Mouse (Mus musculus): Measurements from ENCODE around the gene Slc35g1.
"Not testable (repeated sequence)": the region's sequence is repeated elsewhere in the genome, so short reads cannot be mapped to it uniquely, and the experiment has no call there.

The Slc35g1 gene

DNA sequence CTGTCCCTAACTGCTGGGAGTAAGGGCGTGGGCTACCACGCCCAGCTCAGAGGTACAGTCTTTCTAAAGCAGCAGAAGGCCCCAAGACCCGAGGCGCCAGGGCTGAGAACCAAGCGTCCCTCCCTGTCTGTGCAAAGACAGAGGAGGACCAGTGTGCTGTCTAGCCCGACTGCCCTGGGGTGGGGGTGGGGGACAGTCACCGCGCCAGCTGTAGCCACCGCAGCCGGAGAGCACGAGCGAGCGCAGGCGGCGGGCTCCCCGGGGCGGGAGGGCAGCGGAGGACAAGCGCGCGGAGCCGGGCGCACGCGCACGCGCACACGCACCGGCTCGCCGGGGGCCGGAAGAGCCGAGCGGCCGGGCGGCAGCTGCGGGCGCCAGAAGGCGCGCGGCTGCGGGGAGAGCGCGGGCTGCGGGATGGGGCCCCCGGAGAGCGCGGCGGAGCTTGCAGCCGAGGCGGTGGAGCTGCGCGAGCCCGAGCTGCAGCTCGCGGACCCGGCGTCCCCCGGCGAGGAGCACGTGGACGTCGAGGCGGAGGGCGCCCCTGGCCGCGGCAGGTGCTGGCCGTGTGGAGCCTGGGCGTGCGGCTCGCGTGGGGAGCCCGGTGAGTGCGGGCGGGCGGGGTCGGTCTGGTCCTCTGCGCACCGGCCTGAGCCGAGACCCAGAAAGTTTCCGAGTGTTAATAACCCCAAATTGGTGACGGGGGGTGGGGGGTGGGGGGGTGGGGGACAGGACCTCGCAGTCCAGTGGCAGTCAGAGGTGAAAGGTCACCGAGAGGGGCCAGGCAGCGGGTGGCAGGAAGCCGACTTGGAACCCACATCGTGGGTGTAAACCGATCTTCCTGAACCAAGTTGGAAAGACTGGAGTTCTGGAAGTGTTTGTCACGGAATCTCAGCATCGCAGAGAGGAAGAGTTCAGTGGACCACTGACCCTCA is at the start of gene Slc35g1:
TSS of gene Slc35g1 (plus strand) at position 280 of the 932 bp plus-strand sequence.
- peak; percentile 94 for ATAC-seq (ENCODE audit: low TSS enrichment)

DNA sequence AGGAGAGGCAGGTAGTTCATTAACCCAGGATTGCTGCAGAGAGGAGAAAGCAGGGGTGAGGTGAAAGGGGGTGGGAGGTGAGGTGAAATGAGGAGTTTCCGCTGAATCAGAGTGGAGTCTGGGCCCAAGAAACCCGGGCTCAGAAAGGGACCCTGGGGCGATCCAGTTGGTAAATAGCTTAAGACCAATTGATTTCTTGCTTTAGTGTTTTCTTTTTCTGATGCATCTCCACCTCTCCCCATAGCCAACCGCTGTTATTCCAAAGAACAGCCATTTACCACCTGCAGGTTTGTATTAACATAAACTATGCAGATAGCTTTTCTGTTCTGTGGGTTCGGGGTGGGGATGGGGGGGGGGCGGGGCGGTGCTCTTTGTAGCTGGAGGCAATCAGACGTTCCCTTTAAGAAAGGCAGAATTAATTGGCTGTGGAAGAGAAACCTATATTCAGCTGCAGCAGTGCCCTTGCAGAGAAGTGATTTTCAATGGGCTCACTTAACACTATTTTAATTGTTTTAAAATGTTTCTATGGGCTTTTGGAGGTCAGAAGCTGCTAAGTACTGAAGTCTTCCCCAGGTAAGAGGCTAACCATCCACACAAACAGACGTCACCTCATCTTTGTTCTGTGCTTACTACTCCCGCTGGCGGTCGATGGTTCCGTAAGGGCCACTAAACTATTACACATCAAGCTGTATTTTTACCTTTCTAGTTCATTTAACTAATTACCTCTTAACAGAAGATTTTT is 47.3 kb upstream of the Slc35g1 start:
- no peak for ATAC-seq (ENCODE audit: low TSS enrichment)

DNA sequence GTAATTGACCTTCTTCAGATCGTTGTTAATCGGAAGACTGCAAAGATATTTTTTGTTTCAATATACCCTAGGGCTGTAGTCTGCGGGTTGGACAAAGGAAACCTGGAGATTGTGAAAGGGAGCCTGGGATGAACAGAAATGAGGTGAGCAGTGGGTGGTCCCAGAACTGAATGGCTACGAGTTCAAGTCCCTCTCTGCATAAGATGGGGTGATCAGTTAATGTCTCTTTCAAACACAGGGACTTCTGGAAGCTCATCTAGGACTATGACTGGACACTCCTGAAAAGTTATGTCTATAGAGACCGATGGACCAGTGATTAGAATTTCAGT is 46.8 kb upstream of the Slc35g1 start:
- no peak for ATAC-seq (ENCODE audit: low TSS enrichment)

DNA sequence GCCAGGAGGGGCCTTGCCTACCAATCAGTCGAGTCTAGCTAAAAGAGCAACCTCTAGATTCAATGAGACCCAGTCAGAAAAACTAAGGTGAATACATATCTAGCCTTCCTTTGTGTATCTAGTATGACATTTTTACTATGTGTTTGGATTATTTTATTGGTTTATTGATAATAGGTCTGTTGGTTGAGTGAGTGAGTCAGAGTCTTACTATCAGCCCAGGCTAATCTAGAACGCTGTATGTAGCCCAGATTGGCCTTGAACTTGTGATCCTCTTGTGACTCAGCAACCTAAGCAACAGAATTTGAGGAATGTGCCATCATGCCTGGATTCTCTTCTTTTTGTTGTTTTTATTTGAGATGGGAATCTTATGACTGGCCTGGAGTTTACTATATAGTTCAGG is 44.6 kb upstream of the Slc35g1 start:
- no peak for ATAC-seq (ENCODE audit: low TSS enrichment)

DNA sequence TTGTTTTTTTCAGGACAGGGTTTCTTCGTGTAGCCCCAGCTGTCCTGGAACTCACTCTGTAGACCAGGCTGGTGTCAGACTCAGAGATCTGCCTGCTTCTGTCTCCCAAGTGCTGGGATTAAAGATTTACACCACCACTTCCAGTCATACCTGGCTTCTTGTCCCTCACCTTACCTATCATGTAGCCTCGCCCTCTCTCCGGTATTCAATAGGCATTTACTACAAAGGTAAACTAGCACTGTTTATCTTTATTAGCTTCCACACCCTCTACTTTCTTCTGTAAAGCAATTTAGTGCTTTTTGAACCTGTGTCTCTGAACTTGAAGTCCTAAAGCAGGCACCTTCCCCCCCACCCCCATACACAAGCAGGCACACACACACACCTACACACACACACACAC is 44.1 kb upstream of the Slc35g1 start:
- ATAC-seq (ENCODE audit: low TSS enrichment): no peak

DNA sequence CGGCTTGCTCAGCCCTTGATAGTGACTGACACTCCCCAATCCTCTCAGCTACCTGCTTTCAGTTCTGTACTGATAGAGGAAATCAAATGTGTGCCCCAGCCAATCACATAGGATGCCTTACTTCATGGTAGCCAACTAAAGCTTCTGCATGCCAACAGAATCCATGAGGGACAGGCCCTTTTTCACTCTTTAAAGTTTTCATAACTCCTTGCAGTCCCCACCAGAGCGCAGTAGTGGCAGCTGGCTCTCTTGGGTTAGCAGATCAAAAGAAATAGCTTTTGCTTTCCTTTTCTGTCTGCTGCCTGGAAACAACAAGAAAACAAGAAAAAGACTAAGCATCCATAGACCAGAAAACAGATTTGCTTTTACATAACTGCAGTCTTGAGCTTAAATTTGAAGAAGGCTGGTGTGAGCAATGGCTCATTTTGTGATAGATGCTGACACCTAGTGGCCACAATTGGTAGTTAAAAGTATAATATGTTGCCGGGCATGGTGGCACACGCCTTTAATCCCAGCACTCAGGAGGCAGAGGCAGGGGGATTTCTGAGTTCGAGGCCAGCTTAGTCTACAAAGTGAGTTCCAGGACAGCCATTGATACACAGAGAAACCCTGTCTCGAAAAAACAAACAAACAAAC is 43.2 kb upstream of the Slc35g1 start:
- peak; percentile 94 for ATAC-seq (ENCODE audit: low TSS enrichment)

DNA sequence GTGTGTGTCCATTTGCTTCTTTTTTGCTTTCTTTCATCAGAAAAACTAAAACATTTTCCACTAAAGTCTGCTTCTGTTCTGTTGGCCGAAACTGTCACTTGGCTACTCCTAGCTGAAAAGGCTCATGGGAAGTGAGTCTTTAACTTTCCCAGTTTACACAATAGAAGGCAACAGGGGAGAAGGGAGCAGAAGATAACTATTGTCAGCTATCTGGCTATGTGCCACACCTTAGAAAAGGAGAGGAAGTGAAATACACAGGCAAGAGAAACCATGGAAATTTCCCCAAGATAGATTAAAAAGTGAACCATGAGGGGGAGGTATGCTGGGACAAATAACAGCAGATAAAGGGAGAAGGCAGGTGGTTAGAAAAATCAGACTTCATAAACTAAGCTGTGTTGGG is 41.5 kb upstream of the Slc35g1 start:
- no peak for ATAC-seq (ENCODE audit: low TSS enrichment)

DNA sequence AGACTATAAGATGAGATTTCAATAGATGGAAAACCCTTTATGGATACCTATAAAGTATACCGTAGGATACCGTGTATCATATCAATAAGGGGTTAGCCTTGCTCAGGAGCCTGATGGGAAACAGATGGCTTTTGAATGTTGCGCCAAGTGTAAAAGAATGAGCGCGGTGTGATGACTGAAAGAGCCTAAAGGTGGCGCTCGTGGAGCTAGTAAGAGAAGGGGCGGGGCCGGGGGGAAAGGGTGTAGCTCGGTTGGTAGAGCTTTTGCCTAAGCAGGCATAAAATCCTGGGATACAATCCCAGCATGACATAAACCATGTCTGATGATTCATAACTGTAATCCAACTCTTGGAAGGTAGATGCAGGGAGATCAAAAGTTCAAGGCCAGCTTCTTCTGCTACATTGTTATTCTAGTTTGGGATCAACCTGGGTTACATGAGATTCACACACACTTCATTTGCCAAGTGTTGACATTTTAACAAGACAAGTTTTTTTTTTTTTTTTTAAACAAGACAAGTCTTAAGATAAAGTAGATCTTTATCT is 40.9 kb upstream of the Slc35g1 start:
- no peak for ATAC-seq (ENCODE audit: low TSS enrichment)

DNA sequence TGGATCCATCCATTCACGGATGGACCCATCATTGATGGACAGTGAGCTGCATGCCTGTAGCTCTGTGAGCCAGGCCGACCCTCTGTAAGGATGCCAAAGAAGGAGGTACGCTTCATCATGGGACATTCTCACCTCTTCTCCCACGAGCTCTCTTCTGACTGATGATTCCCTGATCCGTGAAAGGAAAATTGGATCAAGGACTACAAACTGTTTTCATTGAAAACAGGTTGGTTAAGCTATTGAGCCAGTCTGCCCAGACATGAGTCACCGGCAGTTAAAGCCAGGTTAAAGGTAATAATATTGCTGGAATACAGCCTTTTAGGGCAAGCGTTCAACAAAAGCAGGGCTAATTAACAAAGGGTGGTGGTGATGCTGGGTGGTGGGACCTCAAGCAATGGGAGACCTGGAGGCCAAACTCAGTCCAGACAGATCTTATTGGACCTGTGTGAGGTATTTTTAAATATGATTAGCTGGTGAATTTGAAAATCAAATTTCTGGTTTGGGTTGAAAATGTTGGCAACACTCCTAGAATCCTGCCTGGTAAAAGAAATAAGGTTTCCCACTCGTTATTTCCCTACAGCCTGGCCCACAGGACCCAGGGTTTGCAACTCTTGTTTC is 39.5 kb upstream of the Slc35g1 start:
- no peak for ATAC-seq (ENCODE audit: low TSS enrichment)

DNA sequence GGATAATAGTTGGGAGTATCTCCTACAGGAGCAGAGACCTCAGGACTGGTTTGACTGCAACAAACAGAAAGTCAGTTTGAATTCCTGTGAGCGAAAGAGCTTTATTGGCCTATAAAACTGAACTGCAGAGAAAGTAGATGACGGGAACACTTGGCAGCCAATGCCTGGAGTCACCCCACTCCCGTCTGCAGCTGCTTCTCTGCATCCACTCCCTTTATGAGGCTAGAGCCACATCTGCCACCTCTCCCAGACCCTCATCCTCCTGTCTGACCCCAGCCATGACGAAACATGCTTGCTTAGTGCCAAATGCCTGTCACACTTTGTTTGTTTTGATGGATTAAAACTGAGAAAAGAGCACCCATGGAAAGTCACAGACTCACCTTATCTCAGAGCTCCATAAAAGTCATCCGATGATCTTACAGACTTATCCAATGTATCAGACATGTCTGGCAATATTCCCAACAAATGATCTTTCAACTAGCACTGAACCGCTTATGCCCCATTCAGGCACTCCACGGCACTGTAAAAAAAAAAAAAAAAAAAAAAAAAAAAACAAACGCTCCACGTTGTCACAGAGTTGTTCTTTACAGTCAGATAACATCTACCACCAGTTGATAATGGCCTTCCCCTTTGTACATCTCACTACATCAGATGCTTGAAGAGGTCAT is 37.7 kb upstream of the Slc35g1 start:
- ATAC-seq (ENCODE audit: low TSS enrichment): no peak

DNA sequence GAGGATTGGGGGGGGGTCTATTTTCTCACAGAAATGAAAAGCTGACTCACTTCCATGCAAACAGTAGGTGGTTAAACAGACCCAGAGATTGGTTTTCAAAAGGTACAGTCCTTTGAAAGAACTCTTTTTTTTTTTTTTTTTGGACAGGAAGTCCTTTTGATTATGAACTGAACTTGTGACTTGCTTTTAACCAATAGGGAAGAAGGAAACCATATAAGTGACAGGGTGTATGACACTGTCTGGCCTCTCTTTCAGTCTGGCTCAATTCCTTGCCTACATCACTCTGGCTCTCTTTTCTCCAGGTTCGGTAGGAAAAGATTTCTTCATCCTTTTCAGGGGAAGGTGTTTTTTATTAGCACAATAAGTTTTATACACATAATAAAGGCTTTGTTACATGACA is 36.5 kb upstream of the Slc35g1 start:
- no peak for ATAC-seq (ENCODE audit: low TSS enrichment)

DNA sequence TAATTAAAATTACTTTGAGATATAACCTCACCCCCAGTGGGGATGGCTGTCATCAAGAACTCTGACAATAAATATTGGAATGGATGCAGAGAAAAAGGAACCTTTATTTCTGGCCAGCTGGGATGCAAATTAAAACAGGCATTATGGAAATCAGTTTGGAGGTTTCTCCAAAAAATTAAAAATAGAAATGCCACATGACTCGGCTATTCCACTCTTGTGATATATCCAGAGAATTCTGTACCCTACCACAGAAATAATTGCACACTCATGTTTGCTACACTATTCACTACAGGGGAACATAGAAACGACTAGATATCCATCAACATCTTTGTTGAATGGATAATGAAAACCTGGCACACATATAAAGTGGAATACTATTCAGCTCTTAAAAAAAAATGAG is 33.9 kb upstream of the Slc35g1 start:
- ATAC-seq (ENCODE audit: low TSS enrichment): peak; percentile 88

DNA sequence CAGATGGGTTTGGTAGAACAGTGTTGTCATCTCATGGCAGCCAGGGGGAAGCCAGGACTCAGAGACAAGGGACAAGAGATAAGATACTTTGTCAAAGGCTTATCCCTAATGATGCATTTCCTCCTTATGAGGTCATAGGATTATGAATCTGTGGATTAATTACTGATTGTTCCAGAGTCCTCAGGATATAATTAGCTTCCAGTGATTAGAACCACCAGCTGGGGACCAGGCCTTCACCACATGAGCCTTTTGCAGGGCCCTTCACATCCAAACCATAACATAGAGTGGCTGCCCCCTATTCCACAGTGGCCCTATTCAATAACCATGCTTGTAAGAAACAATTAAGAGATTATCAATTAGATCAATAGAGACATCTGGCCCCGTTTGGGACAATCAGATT is 32.4 kb upstream of the Slc35g1 start:
- no peak for ATAC-seq (ENCODE audit: low TSS enrichment)

DNA sequence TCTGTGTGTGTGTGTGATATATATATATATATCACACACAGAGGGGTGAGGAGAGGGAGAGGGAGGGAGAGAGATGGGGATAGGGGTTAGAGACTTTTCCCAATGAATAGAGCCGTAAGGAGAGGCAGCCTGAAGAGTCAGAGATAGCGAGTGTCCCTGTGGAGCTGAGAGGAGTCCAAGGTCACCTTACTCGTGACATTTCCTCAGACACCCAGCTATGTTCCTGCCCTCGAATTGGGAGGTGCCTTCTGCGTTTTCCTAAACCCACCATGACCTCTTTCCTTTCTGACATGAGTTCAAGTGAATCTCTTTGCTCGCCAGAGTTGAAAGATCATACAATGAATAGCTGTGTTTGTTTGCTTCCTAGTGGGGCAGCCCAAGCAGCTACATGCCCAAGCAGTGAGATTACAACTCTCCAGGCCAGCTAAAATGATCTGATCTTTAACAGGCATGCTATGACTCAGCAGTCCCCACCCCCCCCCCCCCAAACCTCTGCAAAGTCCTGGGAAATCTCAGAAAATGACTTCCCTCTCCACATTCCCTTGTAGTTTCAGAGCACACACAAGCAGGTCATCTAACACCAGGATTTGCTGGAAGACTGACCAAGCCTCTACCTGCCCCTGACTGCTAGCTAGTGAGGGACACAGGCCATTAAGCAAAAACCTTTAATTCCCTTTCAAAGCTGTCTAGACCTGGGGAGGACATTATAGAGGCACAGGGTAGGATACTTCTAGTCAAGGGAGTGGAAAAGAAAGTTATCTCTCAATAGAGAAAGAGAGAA is 31.7 kb upstream of the Slc35g1 start:
- ATAC-seq (ENCODE audit: low TSS enrichment): no peak

DNA sequence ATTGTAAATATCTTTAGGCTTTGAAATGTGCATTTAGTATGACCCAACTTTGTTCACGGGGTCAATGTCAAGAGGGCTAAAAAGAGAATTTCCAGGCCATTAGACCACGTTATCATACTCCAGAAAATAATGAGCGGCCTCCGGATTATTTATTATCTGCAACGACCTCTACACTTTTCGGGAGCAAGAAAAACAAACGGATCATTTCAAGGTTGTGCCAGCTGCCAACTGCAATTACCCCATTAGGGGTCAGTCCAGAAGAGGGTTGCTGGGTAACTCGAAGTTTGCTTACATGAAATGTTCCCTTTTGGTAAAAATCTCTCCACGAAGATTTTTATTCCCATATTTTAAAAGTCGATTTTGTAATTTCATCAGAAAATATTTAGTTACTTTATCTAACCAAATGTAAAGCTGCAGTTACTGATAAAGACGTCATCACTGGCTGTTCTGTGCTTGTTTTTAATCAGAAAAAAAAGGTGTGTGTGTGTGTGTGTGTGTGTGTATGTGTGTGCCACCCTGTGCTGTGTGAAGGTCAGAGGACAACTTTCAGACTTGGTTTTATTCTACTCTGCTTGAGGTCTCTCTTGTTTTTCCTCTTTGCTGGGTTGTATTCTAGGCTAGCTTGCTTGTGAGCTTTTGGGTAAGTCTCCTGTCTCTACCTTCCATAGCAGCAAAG is 30.7 kb upstream of the Slc35g1 start:
- ATAC-seq (ENCODE audit: low TSS enrichment): no peak

DNA sequence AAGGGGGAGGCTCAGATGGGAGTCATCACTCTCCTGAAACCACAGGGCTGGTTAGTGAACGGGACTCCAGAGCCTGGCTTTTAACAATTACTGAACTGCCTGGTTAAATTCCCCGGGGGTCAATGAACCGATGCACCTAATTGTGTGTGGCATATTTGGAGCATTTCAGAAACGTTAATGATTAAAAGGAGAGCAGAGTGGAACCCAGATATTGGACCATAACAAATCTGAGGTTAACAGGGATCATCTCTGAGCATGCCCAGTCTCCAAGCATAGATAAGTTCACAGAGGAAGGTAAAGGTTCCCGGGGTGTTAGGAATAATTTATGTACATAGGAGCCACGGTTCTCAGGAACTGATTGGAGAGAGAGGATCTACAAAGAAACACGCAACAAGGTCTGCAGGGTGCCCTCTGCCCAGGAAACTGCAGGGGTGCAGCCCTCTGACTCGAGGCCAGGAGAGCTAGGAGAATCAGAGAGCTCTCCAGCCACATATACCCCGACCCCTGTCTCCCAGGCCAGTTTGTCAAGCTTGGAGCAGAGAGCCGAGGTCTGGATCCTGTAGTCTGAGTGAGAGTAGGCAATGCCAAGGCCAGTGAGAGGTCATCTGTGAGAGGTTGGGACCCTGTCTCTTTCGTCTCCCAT is 23.2 kb upstream of the Slc35g1 start:
- no peak for ATAC-seq (ENCODE audit: low TSS enrichment)

DNA sequence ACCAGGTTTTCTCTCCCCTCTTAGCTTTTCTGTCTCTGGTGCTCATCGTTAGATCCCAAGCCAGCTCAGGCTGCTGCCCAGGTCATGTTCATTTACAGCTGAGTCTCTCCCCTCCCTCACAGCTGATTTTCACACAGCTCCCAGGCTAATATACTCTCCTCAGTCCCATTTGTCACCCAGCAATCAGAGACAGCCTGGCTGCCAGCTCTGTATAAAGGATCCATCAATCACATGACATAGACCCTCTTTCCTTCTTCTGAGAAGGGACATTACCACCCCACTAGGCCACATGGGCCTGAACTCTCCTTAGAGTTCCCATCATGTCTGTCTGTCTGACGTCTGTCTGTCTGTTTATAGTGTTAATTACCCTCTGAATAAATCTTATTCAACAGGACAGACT is 22.4 kb upstream of the Slc35g1 start:
- ATAC-seq (ENCODE audit: low TSS enrichment): no peak

DNA sequence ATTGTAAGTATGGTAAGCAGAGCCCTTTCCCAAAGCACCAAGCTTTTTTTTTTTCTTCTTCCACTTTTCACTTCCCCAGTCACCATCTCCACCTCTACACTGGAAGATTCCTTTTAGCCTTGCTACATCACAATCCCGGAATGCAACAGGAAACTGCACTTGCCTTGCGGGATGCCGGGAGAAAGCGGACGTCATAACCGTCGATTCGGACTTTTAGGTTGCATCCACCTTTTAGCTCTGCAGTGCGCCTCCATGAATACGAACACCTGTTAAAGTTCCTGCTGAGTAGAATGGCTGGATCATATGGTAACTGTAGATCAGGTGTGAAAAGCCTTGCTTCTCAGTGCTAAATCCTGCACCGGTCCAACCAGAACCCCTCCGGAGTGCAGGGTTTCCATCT is 12.0 kb upstream of the Slc35g1 start:
- ATAC-seq (ENCODE audit: low TSS enrichment): no peak

DNA sequence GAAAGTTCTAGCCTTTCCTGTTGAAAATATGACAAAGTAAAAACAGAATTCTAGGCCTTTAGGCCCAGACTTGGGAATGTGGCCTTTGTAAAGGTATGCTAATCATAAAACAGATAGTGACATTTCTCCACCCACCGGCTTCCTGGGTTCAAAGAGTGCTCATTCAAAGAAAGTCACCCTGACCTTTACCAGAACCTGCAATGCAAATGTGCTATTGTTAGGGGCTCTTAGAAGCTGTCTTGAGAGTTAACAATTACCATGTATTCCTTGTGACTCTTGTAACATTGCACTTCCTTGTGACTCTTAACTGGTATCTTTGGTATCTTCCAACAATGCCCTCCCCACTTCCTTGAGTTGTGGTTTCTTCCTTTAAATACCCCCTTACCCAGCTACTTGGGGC is 8.8 kb upstream of the Slc35g1 start:
- not testable (repeated sequence) for ATAC-seq (ENCODE audit: low TSS enrichment)

DNA sequence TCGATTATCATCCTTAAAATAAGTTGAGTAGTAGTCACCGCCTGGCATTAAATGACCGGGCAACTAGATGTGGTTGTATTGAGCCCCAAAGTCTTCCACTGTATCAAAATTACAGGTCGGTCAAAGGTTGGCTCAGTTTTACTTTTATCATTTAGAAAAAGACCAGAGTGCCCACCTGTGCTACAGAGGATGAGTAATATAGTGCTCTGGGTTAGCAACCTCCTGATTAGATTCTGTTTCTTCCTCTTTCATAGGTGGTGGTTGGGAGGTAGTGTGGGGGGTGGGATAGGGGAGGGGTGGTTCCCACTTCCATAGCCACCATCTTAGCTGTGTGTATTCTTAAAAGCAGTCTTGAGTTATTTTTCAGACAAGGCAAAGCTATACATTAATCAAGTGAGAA is 7.9 kb upstream of the Slc35g1 start:
- no peak for ATAC-seq (ENCODE audit: low TSS enrichment)

All from frontal cortex, adult (tissue).